Mouse (Mus musculus) megakaryocyte, adult 5-6 weeks (primary cell): ENCODE measurements around the gene Gm20850. TPM values are rescaled to one million over a fixed set of nuclear protein-coding genes. Genes with fewer than 3 reads are reported as not detected.
"Not testable (repeated sequence)": the region's sequence is repeated elsewhere in the genome, so short reads cannot be mapped to it uniquely, and the experiment has no call there.

Experiments used
- ATAC-seq: 2 replicates; pipeline ENCODE4 v1.8.0; 2016; ENCODE audit warnings: mild to moderate bottlenecking, inconsistent platforms; ENCODE audit not compliant: poor library complexity, severe bottlenecking
- total RNA-seq, 2 experiments: library from RNA; stranded (forward) in 1 of 2; stranded (reverse) in 1 of 2; fragments of 153-499, 151-499 nt in 1 of 2; fragments of 221-1000, 200-1000 nt in 1 of 2; gene quantifications; 2 replicates each; pipeline versions ENCODE4 v1.2.3 to v1.2.4; 2015 to 2017

Gm20850 gene
- not detected in 2 replicates for total RNA-seq (2015)
- not detected in 2 replicates for total RNA-seq (2017)

DNA sequence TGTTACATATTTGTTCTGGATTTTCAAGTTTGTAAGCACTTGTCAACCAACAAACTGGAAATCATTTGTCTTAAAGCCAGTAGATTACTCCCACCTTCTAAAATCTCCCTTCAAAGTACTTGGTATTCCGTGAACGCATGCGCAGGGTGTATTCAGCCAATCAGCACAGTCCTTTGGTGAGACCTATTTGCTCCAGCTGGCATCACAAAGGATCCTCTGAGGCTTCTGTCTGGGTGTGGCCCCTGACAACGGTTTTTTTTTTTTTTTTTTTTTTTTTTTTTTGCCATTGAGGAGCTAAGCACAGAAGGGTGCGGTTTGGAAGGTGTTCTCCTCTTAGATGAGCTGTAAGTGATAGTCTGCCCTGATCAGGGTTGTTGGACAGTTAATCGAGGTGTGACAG lies at the start of gene Gm20850:
TSS of gene Gm20850 (plus strand) at position 301 of the 400 bp plus-strand sequence.
- not testable (repeated sequence) for ATAC-seq
